Mouse (Mus musculus): ENCODE measurements at regions not wholly inside any gene's neighbourhood (a gene's known extent, or its start where the extent isn't known, plus 50 kb on each side); places are given as distances from the start of the nearest gene placed in this dataset.

GRCm38 (mm10) chr12:54460135-54460523 is 196.2 kb downstream of the Sptssa start:
- TF ChIP-seq CTCF (conservative IDR thresholded peaks at IDR 0.05) = no peak
- H3K27ac ChIP-seq = no peak overlapping the region
- peak in 1 of 2 experiments; percentile 1 for DNase-seq (ENCODE audit: low spot score in 2 of 2)
- H3K4me3 ChIP-seq = no peak overlapping the region

DNA sequence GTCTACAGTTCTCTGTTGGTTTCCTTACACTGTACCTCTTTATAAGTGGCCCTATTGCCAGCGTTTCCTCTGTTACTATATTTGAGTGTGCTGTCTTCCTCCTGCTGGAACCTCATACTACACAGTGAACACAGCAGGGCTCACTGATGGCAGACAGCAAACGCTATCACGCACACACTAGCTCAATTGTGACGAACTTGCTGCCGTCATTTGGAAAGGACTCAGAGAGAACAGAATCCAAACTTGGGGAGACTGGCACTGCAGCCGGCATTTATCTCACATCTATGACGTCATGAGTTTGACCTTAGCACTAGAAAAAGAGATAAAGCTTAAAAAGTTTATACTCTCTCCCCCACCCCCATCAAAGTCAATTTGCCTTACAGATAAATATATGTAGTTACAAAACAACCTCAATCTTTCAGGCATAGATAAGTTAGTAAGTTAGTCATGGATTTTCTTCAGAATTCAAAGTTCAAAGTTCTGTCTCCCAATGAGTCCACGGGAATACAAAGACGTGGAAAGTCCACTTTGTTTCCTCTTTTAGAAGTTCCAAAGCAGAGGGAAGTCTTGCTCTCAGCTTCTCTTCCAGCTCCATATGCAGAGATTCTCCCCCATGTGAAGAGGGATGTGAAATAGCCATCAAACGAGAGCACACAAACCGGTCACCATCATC is 196.8 kb downstream of the Sptssa start:
- Histone ChIP-seq H3K27ac (no peak overlapping the region), H3K4me3 (no peak overlapping the region)
- no peak for DNase-seq (ENCODE audit: low spot score in 2 of 2)
- no peak for TF ChIP-seq CTCF (conservative IDR thresholded peaks at IDR 0.05)

- Histone ChIP-seq H3K4me3 (no peak overlapping the region), H3K27ac (no peak overlapping the region)
- DNase-seq (ENCODE audit: low spot score in 2 of 2) = no peak
- no peak for TF ChIP-seq CTCF (conservative IDR thresholded peaks at IDR 0.05)
Measured at GRCm38 (mm10) chr12:54456731-54457130, 199.6 kb downstream of the Sptssa start.

GRCm38 (mm10) chr12:54454606-54455005 is 201.8 kb downstream of the Sptssa start:
- H3K4me3 ChIP-seq = no peak overlapping the region
- no peak overlapping the region for H3K27ac ChIP-seq
- no peak for TF ChIP-seq CTCF (conservative IDR thresholded peaks at IDR 0.05)
- no peak for DNase-seq (ENCODE audit: low spot score in 2 of 2)

DNA sequence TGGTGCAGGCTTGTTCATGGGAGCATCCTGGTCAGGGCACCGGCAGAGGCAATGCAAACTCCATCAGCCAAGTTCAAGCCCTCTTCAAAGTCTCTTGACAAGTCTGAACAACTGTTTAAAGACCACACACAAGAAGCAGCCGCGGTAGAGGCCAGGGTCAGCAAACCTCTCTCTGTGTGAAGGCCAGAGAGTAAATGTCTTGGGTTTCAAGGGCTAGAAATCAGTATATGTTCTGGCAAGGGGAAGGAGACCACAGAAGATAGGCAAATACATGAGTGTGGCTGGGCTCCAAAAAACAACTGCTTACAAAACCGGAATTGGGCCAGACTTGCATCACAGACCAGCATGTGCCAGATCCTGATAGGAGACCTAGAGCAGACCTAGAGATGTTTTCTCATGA is 203.0 kb downstream of the Sptssa start:
- Histone ChIP-seq H3K4me3 (no peak overlapping the region), H3K27ac (no peak overlapping the region)
- no peak for TF ChIP-seq CTCF (conservative IDR thresholded peaks at IDR 0.05)
- DNase-seq (ENCODE audit: low spot score in 2 of 2) = no peak

DNA sequence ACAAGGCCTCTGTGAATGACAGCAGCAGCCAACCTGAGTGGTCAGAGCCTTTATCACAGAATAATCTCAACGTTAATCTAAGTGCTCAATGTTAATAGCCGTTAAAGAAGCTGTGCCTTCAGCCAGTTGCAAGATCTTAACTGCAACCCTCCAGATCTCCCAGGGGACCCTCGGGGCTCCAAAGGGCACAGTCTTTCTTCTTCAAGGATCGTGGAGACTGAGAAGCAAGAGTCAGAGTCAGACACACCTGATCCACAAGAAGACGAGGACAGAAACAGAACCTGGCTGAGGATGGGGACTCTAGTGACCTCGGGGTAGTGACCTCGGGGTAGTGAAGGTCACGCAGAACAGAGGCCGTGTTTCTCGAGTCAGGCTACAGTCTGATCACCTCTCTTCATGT is 206.0 kb downstream of the Sptssa start:
- H3K27ac ChIP-seq = no peak overlapping the region
- DNase-seq (ENCODE audit: low spot score in 2 of 2) = no peak
- no peak overlapping the region for H3K4me3 ChIP-seq
- TF ChIP-seq CTCF (conservative IDR thresholded peaks at IDR 0.05) = no peak

DNA sequence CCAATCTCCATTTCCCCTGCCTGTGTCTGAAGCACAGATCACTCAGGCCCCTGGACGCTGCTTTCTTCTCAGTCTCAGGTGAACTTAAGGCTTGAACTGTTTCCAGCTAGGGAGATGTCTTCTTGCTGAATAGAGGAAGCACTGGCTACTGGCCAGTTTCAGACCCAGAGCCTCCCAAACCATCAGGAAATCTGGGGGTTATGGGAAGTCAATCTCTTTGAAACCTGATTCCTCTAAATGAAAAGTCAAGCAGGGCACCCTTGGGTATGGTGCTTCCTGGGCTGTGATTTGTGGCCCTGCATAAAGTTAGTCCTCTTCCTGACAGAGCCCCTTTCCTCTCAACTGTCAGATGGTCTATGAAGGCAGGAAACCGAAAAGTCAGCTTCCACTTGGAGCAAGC is 208.2 kb downstream of the Sptssa start:
- no peak for DNase-seq (ENCODE audit: low spot score in 2 of 2)
- Histone ChIP-seq H3K27ac (no peak overlapping the region), H3K4me3 (no peak overlapping the region)
- TF ChIP-seq CTCF (conservative IDR thresholded peaks at IDR 0.05) = no peak

GRCm38 (mm10) chr12:54447354-54447753 is 209.0 kb downstream of the Sptssa start:
- DNase-seq (ENCODE audit: low spot score in 2 of 2) = no peak
- no peak for TF ChIP-seq CTCF (conservative IDR thresholded peaks at IDR 0.05)
- H3K27ac ChIP-seq = no peak overlapping the region
- no peak overlapping the region for H3K4me3 ChIP-seq

DNA sequence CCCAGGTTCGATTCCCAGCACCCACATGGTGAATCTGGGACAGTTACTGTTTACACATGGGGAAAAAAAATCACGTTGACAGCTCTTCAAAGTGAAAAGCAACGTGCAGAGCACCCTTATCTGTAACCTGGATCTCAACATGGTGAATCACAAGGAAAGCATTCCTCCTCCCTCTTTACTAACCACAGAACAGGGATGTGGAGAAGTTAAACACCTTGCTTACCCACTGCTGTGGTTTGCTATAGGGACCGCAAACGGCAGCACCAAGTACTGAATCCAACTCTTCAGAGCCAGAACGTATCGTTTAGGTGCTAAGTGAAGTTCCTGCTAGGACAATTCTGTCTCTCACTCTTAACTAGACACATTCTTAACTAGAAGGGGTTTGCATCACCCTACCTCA is 210.0 kb downstream of the Sptssa start:
- Histone ChIP-seq H3K27ac (no peak overlapping the region), H3K4me3 (no peak overlapping the region)
- TF ChIP-seq CTCF (conservative IDR thresholded peaks at IDR 0.05) = no peak
- no peak for DNase-seq (ENCODE audit: low spot score in 2 of 2)

- Histone ChIP-seq H3K4me3 (no peak overlapping the region), H3K27ac (no peak overlapping the region)
- no peak for TF ChIP-seq CTCF (conservative IDR thresholded peaks at IDR 0.05)
- no peak for DNase-seq (ENCODE audit: low spot score in 2 of 2)
Measured at GRCm38 (mm10) chr12:54444416-54444815, 212.0 kb downstream of the Sptssa start.

DNA sequence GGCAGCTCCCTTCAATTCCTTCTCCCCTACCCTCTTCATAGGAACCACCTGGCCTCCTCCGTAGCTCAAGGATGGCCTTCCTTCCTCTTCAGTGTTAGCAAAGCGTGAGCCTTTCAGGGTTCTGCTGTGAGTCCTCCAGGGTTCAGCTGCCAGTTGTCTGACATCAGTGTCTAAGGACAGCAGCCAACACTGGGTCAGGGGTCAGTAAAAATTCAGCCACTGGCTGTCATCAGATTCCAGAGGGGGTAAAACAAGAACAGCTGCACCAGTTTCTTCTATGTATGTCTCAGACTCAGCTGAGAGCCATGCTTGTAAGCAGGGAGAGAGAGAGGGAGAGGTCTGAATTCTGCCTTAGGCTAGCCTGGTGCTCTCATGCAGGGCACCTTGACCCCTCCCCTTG is 213.1 kb downstream of the Sptssa start:
- H3K4me3 ChIP-seq = no peak overlapping the region
- TF ChIP-seq CTCF (conservative IDR thresholded peaks at IDR 0.05) = no peak
- no peak for DNase-seq (ENCODE audit: low spot score in 2 of 2)
- H3K27ac ChIP-seq = no peak overlapping the region

DNA sequence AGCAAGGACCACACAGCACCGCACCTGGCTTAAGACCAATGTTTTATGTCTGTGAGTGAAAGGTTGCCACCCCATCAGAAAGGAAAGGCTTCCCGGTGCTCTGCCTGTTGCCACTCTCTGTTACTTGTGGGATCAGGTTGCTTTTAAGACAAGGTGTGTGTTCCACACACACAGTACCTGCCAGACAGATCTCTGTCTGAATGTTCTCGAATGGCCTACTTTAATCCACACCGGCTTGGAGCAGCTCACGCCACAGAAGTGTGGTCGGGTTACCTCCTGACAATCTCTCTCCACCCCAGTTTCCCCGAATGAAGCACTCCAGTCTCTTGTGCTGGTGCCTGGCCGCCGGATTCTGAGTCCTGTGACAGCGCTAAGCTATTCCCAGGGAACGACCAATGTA is 214.0 kb downstream of the Sptssa start:
- Histone ChIP-seq H3K4me3 (no peak overlapping the region), H3K27ac (no peak overlapping the region)
- no peak for TF ChIP-seq CTCF (conservative IDR thresholded peaks at IDR 0.05)
- DNase-seq (ENCODE audit: low spot score in 2 of 2) = no peak

- DNase-seq (ENCODE audit: low spot score in 2 of 2) = no peak
- Histone ChIP-seq H3K27ac (no peak overlapping the region), H3K4me3 (no peak overlapping the region)
- no peak for TF ChIP-seq CTCF (conservative IDR thresholded peaks at IDR 0.05)
Measured at GRCm38 (mm10) chr12:54440851-54441593, 215.4 kb downstream of the Sptssa start.

DNA sequence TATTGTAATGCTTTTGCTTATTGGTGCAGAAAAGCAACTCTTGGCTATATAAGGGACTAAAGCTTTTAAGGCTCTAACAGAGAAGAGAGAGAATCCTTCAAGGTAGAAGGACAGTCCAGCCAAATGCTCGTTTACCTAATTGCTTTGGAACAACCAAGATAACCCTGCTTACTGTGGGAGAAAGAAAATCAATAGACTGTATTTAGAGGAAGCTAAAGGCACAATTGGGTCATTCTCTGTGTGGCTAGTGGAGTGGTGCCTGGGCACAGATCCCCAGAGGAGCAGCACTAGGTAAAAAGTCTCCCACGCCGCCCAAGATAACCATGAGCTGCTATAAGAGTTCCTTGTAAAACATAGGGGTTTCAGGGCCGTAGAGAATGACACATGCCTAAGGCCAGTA is 217.6 kb downstream of the Sptssa start:
- DNase-seq (ENCODE audit: low spot score in 2 of 2) = no peak
- Histone ChIP-seq H3K27ac (no peak overlapping the region), H3K4me3 (no peak overlapping the region)
- TF ChIP-seq CTCF (conservative IDR thresholded peaks at IDR 0.05) = no peak
